Mouse (Mus musculus): ENCODE data around the gene Pias4. TPM values are rescaled to one million over a fixed set of nuclear protein-coding genes. Genes with fewer than 3 reads are reported as not detected.
"Not testable (repeated sequence)": the region's sequence is repeated elsewhere in the genome, so short reads cannot be mapped to it uniquely, and the experiment has no call there.

Pias4 gene
- polyA plus RNA-seq, 1 experiment from 2014 or later: 62.2 TPM

DNA sequence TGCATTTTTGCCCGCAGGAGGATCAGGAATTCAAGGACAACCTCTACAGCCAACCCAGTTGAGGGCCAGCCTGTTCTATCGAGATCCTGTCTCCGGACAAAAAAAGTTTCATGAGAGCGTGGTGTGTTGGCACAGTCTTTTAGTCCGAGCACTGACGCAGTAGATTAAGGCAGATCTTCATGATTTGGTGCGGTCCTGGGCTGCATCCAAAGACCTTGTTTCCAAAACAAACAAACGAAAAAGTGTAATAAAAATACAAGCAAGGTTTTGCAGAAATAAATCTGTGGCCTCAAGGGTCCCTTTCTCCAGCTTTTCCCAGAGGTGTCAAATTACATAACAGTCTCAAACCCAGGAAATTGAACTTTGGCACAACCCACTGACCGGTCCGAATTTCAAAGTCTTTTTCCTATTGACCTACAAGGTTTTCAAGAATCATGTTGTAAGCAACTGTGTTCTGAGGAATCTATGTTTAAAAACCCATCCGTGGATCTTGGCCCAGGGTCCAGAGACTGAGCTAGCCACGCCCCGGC lies 8.3 kb upstream of the Pias4 start:
- 10% methylated on average over 13 of the region's 13 CpGs for WGBS
- H3K27me3 ChIP-seq (replicated peaks; ENCODE audit: low read depth, poor library complexity, severe bottlenecking): no peaks in the 10 kb centered on the region
- no peaks in the 10 kb centered on the region for H3K9me3 ChIP-seq
- H3K27ac ChIP-seq (replicated peaks): peak overlapping the region; percentile 98
- peak overlapping the region; percentile 76 for H3K4me3 ChIP-seq
- no peak for DNase-seq (ENCODE audit: low spot score)
- H3K4me1 ChIP-seq: peaks cover 70% of the 10 kb centered on the region
- peaks cover 41% of the 10 kb centered on the region for H3K36me3 ChIP-seq (replicated peaks)

DNA sequence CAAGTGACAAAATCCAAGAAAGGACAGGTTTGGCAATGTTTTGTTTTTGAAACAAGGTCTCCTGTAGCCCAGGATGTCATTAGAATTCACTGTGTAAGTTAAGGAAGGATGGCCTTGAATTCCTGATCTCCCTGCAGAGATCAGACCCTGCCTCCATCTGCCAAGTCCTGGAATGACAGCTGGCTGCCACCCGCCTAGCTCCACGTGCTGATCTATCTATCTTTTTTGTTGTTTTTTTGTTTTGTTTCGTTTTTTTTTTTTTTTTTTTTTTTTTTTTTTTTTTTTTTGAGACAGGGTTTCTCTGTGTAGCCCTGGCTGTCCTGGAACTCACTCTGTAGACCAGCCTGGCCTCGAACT lies 7.6 kb upstream of the Pias4 start:
- not testable (repeated sequence) for H3K27me3 ChIP-seq (replicated peaks; ENCODE audit: low read depth, poor library complexity, severe bottlenecking); DNase-seq (ENCODE audit: low spot score); H3K9me3 ChIP-seq
- Histone ChIP-seq H3K4me3 (peak overlapping the region; percentile 58), H3K4me1 (peaks cover 63% of the 10 kb centered on the region), H3K27ac (replicated peaks) (peak overlapping the region; percentile 98), H3K36me3 (replicated peaks) (peaks cover 34% of the 10 kb centered on the region)
- WGBS: 20% methylated on average over 4 of the region's 4 CpGs

DNA sequence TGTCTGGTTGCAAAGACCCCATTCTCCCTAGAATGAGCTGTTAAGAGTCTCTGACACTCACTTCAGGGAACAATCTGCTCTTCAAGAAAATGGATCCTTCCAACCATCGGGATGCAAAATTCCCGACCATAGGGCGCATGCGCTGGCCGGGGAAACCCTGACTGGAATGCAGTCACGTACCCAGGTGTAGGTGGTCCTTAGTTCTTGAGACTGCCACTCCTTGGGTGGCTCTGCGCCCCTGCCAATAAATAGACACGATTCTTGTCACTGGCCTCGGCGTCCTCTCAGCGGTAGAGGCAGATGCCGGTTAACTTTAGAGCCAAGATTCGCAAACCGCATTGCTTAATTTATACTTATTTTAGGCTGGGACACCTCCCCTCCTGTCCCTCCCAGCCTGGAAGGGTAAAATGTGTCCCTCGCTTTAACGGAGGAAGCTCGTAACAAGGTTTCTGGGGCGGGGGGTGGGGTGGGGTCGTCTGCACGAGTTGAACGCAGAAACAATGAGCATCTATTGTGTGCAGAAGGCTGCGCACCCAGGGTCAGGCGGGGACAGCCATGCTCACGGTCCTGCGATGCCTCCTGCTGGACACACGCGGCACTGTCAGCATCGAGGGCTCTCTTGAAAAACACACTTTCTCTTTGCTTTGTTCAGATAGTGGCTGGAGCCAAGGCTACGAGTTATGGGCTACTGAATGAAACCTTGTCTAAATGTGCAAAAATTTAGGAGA lies 7.1 kb upstream of the Pias4 start:
- peaks cover 28% of the 10 kb centered on the region for H3K36me3 ChIP-seq (replicated peaks)
- no peaks in the 10 kb centered on the region for H3K27me3 ChIP-seq (replicated peaks; ENCODE audit: low read depth, poor library complexity, severe bottlenecking)
- peaks cover 58% of the 10 kb centered on the region for H3K4me1 ChIP-seq
- no peaks in the 10 kb centered on the region for H3K9me3 ChIP-seq
- peak overlapping the region; percentile 98 for H3K27ac ChIP-seq (replicated peaks)
- 2% methylated on average over 29 of the region's 29 CpGs for WGBS
- DNase-seq (ENCODE audit: low spot score): peak; percentile 93
- peak overlapping the region; percentile 58 for H3K4me3 ChIP-seq

DNA sequence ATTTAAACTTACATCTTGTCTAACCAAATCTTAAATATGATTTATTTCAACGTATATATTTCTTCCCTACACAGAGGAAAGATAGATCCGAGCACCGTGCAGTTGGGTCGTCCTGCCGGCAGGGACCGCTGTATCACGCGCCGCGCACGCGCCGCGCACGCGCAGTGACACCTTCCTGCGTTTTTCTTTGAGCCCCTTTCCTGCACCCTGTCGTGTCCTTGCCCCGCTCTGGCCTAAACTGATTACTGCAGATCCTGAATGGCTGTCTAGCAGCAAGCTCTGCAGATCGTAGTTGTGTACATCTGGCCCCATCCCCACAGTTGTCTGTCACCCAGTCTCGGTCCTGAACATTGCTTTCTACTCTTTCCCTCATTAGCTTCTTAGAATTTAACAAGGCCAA lies 5.4 kb upstream of the Pias4 start:
- Histone ChIP-seq H3K4me3 (peak overlapping the region; percentile 58), H3K4me1 (peaks cover 57% of the 10 kb centered on the region), H3K9me3 (no peaks in the 10 kb centered on the region), H3K27ac (replicated peaks) (peak overlapping the region; percentile 98), H3K36me3 (replicated peaks) (peaks cover 12% of the 10 kb centered on the region), H3K27me3 (replicated peaks; ENCODE audit: low read depth, poor library complexity, severe bottlenecking) (no peaks in the 10 kb centered on the region)
- 4% methylated on average over 21 of the region's 21 CpGs for WGBS
- peak; percentile 91 for DNase-seq (ENCODE audit: low spot score)

DNA sequence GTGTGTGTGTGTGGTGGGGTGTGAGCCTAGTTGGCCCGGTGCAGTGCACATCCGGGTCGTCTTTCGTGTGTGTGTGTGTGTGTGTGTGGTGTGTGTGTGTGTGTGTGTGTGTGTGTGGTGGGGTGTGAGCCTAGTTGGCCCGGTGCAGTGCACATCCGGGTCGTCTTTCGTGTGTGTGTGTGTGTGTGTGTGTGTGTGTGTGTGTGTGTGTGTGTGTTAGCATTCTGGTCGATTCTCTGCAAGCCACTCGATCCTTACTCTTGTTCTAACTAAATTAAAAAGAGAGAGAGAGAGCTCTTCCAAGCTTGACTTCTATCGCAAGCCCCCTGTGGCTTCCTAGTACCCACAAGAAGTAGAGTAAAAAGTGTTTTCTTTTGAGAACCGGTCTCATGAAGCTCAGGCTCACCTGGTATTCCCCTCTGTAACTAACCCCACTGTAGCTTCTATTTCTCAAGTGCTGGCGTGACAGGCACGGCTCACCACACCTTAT lies 1.7 kb upstream of the Pias4 start:
- not testable (repeated sequence) for H3K9me3 ChIP-seq; H3K27ac ChIP-seq (replicated peaks); H3K27me3 ChIP-seq (replicated peaks; ENCODE audit: low read depth, poor library complexity, severe bottlenecking); DNase-seq (ENCODE audit: low spot score)
- peaks cover 56% of the 10 kb centered on the region for H3K4me1 ChIP-seq
- peaks cover 15% of the 10 kb centered on the region for H3K36me3 ChIP-seq (replicated peaks)
- 44% methylated on average over 14 of the region's 14 CpGs for WGBS
- H3K4me3 ChIP-seq: peak overlapping the region; percentile 99; the same call in 1 of the 2 replicates

DNA sequence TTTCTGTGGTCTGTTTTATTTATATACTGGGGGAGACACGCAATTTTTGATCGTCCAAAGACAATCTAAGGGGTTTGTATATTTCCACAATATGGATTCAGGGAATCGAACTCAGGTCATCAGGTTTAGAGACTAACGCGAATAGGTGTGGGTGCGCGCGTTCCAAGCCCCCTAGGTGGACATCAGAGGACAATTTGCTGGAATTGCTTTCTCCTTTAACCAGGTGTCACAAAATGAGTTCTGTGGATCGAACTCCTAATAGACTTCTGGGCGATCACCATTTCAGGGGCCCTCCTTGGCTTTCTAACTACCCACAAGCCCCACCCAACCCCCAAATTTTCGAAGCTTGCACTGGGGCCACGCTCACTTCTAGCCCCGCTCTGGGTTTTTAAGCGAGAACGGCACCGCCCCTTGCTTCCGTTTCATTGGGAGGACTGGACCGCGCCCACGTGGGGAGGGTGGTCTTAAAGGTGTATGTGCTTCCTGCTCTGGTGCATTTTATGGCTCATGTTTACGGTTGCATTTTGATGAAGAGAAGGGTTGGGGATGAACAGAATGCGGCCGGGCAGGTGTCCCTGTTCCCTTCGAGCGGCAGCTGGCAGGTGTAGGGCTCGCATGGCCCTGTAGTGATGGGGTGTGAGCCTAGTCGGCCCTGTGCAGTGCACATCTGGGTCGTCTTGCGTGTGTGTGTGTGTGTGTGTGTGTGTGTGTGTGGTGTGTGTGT lies 960 bp upstream of the Pias4 start:
- Histone ChIP-seq H3K27ac (replicated peaks) (peak overlapping the region; percentile 91), H3K36me3 (replicated peaks) (peaks cover 22% of the 10 kb centered on the region), H3K27me3 (replicated peaks; ENCODE audit: low read depth, poor library complexity, severe bottlenecking) (no peaks in the 10 kb centered on the region), H3K4me1 (peaks cover 49% of the 10 kb centered on the region), H3K4me3 (peak overlapping the region; percentile 99), H3K9me3 (no peaks in the 10 kb centered on the region)
- WGBS: 6% methylated on average over 29 of the region's 29 CpGs
- peak; percentile 87 for DNase-seq (ENCODE audit: low spot score)

DNA sequence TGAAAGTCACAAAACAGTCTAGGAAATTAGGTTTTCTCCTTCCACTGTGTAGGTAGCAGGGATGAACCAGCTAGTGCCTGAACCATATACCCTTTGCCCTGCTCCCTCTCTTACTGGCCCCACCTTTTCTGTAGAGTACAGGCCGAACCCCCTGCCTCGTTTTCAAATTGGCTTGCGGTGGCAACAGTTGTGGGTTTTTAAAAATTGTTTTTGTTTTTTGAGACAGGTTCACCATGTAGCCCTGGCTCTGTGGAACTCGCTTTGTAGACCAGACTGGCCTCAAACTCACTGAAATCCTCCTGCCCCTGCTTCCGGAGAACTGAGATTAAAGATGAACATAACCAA lies 336 bp upstream of the Pias4 start:
- Histone ChIP-seq H3K4me3 (peak overlapping the region; percentile 99), H3K27me3 (replicated peaks; ENCODE audit: low read depth, poor library complexity, severe bottlenecking) (no peaks in the 10 kb centered on the region), H3K36me3 (replicated peaks) (peaks cover 29% of the 10 kb centered on the region), H3K9me3 (no peaks in the 10 kb centered on the region), H3K27ac (replicated peaks) (peak overlapping the region; percentile 91), H3K4me1 (peaks cover 42% of the 10 kb centered on the region)
- WGBS: 6% methylated on average over 5 of the region's 5 CpGs
- no peak for DNase-seq (ENCODE audit: low spot score)

DNA sequence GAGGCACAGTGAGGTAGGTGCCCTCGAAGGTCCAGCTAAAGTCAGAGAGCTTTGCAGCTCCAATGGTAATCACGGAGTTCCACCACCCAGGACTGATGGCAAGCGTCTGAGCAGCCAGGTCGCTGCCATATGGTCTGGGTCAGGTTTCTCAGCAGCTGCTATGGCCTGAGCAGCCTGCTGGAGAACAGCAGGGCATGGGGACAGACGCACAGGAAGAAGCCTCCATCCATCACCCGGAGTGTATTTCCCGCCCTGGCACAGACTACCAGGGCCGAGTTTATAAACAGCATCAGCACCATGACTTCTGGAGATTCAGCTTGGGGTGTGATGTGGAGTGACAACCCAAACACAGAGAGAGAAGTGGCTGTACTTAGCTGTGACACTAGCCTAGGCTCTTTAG lies 2.6 kb downstream of the Pias4 start:
- H3K36me3 ChIP-seq (replicated peaks): peaks cover 58% of the 10 kb centered on the region
- DNase-seq (ENCODE audit: low spot score): no peak
- no peaks in the 10 kb centered on the region for H3K9me3 ChIP-seq
- H3K27me3 ChIP-seq (replicated peaks; ENCODE audit: low read depth, poor library complexity, severe bottlenecking): no peaks in the 10 kb centered on the region
- no peak overlapping the region for H3K27ac ChIP-seq (replicated peaks)
- H3K4me3 ChIP-seq: peak overlapping the region; percentile 13
- WGBS: 87% methylated on average over 8 of the region's 8 CpGs
- peaks cover 48% of the 10 kb centered on the region for H3K4me1 ChIP-seq

DNA sequence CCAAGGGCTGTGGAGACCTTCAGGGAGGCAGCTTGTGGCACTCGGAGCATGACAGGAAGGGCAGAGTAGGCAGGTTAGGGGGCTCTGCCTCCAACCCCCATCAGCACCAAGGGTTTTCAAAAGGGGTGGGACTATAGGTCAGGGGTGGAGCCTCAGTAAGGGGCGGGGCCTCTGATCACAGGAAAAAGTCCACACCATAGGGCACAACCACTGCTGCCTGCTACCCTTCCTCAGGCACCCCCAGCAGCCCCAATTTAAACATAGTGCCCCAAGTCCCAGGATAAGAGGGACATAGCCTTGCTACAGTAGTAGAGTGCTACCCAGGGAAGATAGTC lies 5.4 kb downstream of the Pias4 start:
- H3K36me3 ChIP-seq (replicated peaks): peaks cover 86% of the 10 kb centered on the region
- 75% methylated on average over 2 of the region's 2 CpGs for WGBS
- H3K27me3 ChIP-seq (replicated peaks; ENCODE audit: low read depth, poor library complexity, severe bottlenecking): no peaks in the 10 kb centered on the region
- DNase-seq (ENCODE audit: low spot score): no peak
- peaks cover 29% of the 10 kb centered on the region for H3K4me1 ChIP-seq
- no peaks in the 10 kb centered on the region for H3K9me3 ChIP-seq
- H3K4me3 ChIP-seq: no peak overlapping the region
- H3K27ac ChIP-seq (replicated peaks): no peak overlapping the region

DNA sequence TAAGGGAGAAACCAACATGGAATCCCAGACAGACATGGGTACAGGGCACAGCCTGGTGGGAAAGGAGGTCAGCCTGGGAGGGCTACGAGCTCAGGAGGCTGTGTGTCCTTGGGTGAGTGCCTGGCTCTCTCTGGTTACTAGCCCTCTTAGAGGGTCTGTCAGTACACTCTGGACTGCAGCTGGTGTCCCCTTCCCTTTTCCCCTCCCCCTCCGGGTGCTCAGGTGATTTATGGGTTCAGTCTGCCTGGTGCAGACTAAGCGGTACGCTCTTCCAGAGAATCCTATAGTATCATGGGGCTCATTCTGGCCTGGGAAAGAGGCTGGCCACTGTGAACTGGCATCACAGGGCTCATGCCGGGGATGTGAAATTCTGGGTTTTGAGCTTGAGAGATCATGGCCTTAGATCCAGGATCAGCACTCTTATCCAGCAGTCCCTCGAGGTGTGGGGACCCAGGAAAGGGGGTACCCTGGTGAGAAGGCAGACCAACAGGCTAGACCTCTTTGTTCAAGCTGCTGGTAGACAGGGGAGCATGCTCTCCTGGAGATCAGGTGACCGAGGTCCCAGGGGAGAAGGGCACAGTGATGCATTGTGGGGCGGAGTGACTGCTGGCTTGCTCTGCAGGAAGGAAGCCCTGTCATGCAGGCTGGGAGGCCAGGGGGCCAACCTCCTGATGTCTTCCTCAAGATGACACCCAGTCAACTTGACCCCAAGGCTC lies 6.0 kb downstream of the Pias4 start:
- H3K9me3 ChIP-seq: no peaks in the 10 kb centered on the region
- no peak overlapping the region for H3K27ac ChIP-seq (replicated peaks)
- DNase-seq (ENCODE audit: low spot score): no peak
- H3K27me3 ChIP-seq (replicated peaks; ENCODE audit: low read depth, poor library complexity, severe bottlenecking): no peaks in the 10 kb centered on the region
- 93% methylated on average over 8 of the region's 8 CpGs for WGBS
- peaks cover 91% of the 10 kb centered on the region for H3K36me3 ChIP-seq (replicated peaks)
- H3K4me3 ChIP-seq: no peak overlapping the region
- peaks cover 24% of the 10 kb centered on the region for H3K4me1 ChIP-seq

DNA sequence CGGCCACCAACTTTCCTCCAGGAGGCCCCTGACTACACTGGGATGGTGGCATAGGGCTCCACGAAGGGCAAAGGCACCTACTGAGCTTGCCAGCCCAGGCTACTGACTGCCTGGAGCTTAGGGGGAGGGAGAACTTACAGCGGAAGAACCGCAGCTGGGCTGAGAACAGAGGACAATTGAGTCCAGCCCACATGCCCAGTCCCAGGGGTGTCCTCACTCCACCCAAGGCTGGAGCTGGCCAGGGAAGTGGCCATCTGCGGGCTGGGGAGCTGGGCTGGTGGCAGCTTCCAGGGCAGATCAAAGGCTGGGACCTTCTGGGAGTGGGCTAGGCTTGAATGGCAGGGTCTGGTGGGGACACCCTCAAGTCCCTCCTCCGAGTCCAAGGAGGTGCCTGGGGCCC lies 13.0 kb downstream of the Pias4 start:
- WGBS: 81% methylated on average over 6 of the region's 6 CpGs
- H3K27me3 ChIP-seq (replicated peaks; ENCODE audit: low read depth, poor library complexity, severe bottlenecking): no peaks in the 10 kb centered on the region
- no peak overlapping the region for H3K27ac ChIP-seq (replicated peaks)
- H3K36me3 ChIP-seq (replicated peaks): peaks cover 85% of the 10 kb centered on the region
- H3K9me3 ChIP-seq: no peaks in the 10 kb centered on the region
- H3K4me3 ChIP-seq: no peak overlapping the region
- peaks cover 20% of the 10 kb centered on the region for H3K4me1 ChIP-seq
- no peak for DNase-seq (ENCODE audit: low spot score)

DNA sequence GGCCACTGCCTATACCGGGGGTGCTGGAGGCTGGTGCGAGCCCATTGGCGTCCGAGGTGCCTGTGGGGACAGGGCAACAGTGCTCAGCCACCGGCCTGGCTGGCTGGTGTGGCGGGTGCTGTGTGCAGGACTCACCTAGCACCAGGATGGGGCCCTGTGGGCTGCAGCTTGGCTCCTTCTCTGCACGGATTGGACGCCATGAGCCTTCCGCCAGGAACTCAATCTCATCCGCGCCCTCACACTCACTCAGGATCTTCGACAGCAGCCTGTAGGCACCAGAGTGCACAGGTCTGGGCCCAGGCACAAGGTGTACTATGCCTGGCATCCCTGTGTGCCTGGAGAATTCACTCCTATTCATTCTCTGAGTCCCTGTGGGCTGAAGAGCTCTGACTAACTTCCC lies 13.4 kb downstream of the Pias4 start:
- Histone ChIP-seq H3K27ac (replicated peaks) (no peak overlapping the region), H3K4me1 (peaks cover 20% of the 10 kb centered on the region), H3K4me3 (peak overlapping the region; percentile 2; the same call in 1 of the 2 replicates), H3K9me3 (no peaks in the 10 kb centered on the region), H3K36me3 (replicated peaks) (peaks cover 86% of the 10 kb centered on the region), H3K27me3 (replicated peaks; ENCODE audit: low read depth, poor library complexity, severe bottlenecking) (no peaks in the 10 kb centered on the region)
- 91% methylated on average over 12 of the region's 12 CpGs for whole genome bisulfite sequencing
- no peak for DNase-seq (ENCODE audit: low spot score)

All from embryonic facial prominence, embryonic 10.5 days (tissue).